Mouse (Mus musculus) thymus, postnatal 36 days (tissue): ENCODE results near the gene Mylk4.

Experiments
- DNase-seq, 2 experiments: peaks; one replicate each; pipeline ENCODE4 v3.0.0; 2022; ENCODE audit warnings: mixed read lengths in 2 of 2

Mylk4 gene

GRCm38 (mm10) chr13:32706651-32707288 lies 77.0 kb downstream of the Mylk4 start:
- DNase-seq, result peak in 1 of 2 experiments; percentile 8

GRCm38 (mm10) chr13:32705315-32705714 lies 78.4 kb downstream of the Mylk4 start:
- no peak for DNase-seq

GRCm38 (mm10) chr13:32704911-32705310 lies 78.8 kb downstream of the Mylk4 start:
- DNase-seq, result no peak

- DNase-seq, result no peak
These were observed 82.2 kb downstream of the Mylk4 start for GRCm38 (mm10) chr13:32701564-32701963.

GRCm38 (mm10) chr13:32699376-32699775 lies 84.4 kb downstream of the Mylk4 start:
- no peak for DNase-seq

GRCm38 (mm10) chr13:32698956-32699355 lies 84.8 kb downstream of the Mylk4 start:
- DNase-seq, result no peak

GRCm38 (mm10) chr13:32693886-32694455 lies 89.8 kb downstream of the Mylk4 start:
- DNase-seq, result no peak

GRCm38 (mm10) chr13:32692563-32692962 lies 91.2 kb downstream of the Mylk4 start:
- no peak for DNase-seq

- DNase-seq, result no peak
These were observed 93.5 kb downstream of the Mylk4 start for GRCm38 (mm10) chr13:32690279-32690678.

GRCm38 (mm10) chr13:32680868-32681515 lies 102.8 kb downstream of the Mylk4 start:
- DNase-seq, result peak; percentile 46 to 49

GRCm38 (mm10) chr13:32680121-32680551 lies 103.6 kb downstream of the Mylk4 start:
- no peak for DNase-seq

GRCm38 (mm10) chr13:32678998-32679397 lies 104.8 kb downstream of the Mylk4 start:
- DNase-seq, result no peak

- no peak for DNase-seq
These were observed 113.0 kb downstream of the Mylk4 start for GRCm38 (mm10) chr13:32670782-32671181.

GRCm38 (mm10) chr13:32668296-32668695 lies 115.5 kb downstream of the Mylk4 start:
- DNase-seq, result no peak

- DNase-seq, result no peak
These were observed 116.4 kb downstream of the Mylk4 start for GRCm38 (mm10) chr13:32667386-32667785.

- no peak for DNase-seq
These were observed 121.7 kb downstream of the Mylk4 start for GRCm38 (mm10) chr13:32662041-32662440.

- DNase-seq, result peak in 1 of 2 experiments; percentile 17
These were observed 123.5 kb downstream of the Mylk4 start for GRCm38 (mm10) chr13:32660294-32660693.

- DNase-seq, result no peak
These were observed 124.5 kb downstream of the Mylk4 start for GRCm38 (mm10) chr13:32659271-32659670.

GRCm38 (mm10) chr13:32657583-32657982 lies 126.2 kb downstream of the Mylk4 start:
- no peak for DNase-seq
